Mouse (Mus musculus) myocyte (in vitro differentiated cells): ENCODE measurements around the gene Samd5. TPM values are rescaled to one million over a fixed set of nuclear protein-coding genes. Genes with fewer than 3 reads are reported as not detected.

Source experiments
- H3K27me3 ChIP-seq: one replicate; pipeline ENCODE4 v1.6.1; 2011; ENCODE audit not compliant: control insufficient read depth, insufficient read depth, insufficient read length
- H3K36me3 ChIP-seq: one replicate; pipeline ENCODE4 v1.6.1; 2011; ENCODE audit not compliant: control insufficient read depth, insufficient read depth
- H3K4me2 ChIP-seq: one replicate; pipeline ENCODE4 v1.6.1; 2011; ENCODE audit warnings: low read depth, control low read depth
- H3K4me3 ChIP-seq: one replicate; pipeline ENCODE4 v1.5.1; 2011; ENCODE audit warnings: mild to moderate bottlenecking, control low read depth, moderate library complexity
- H3K79me2 ChIP-seq: one replicate; pipeline ENCODE4 v1.6.1; 2011; ENCODE audit not compliant: control insufficient read depth, insufficient read depth
- H3ac ChIP-seq: one replicate; pipeline ENCODE4 v1.6.1; 2011; ENCODE audit not compliant: control insufficient read depth, insufficient read length
- CEBPB ChIP-seq: IDR thresholded peaks from 2 replicates; pipeline ENCODE4 v1.6.1; 2011; ENCODE audit warnings: mild to moderate bottlenecking, moderate library complexity; ENCODE audit not compliant: poor library complexity, insufficient read depth, severe bottlenecking
- E2F4 ChIP-seq: IDR thresholded peaks from one replicate; pipeline ENCODE4 v1.6.1; 2011; ENCODE audit warnings: mild to moderate bottlenecking, control low read depth, moderate library complexity; ENCODE audit not compliant: insufficient read depth
- MAX ChIP-seq: IDR thresholded peaks from one replicate; pipeline ENCODE4 v1.6.1; 2011; ENCODE audit warnings: low read depth, mild to moderate bottlenecking, control low read depth
- MYOD1 ChIP-seq, 3 experiments: IDR thresholded peaks; one replicate each; pipeline ENCODE4 v1.6.1; 2011; ENCODE audit warnings: control low read depth in 2 of 3, low read depth in 2 of 3, mild to moderate bottlenecking in 2 of 3, moderate library complexity in 1 of 3; ENCODE audit not compliant: insufficient read length in 2 of 3, control insufficient read depth in 1 of 3
- MYOG ChIP-seq, 3 experiments: IDR thresholded peaks; one replicate each; pipeline ENCODE4 v1.6.1; 2011; ENCODE audit warnings: control low read depth in 2 of 3, low read depth in 2 of 3, mild to moderate bottlenecking in 2 of 3; ENCODE audit not compliant: insufficient read length in 2 of 3, control insufficient read depth in 1 of 3, insufficient read depth in 1 of 3
- POLR2A ChIP-seq: IDR thresholded peaks from one replicate; pipeline ENCODE4 v1.6.1; 2011; ENCODE audit warnings: low read depth, mild to moderate bottlenecking, control low read depth, moderate library complexity; ENCODE audit not compliant: insufficient read length
- POLR2AphosphoS2 ChIP-seq: IDR thresholded peaks from one replicate; pipeline ENCODE4 v1.6.1; 2011; ENCODE audit warnings: low read depth, control low read depth; ENCODE audit not compliant: insufficient read length
- REST ChIP-seq: IDR thresholded peaks from one replicate; pipeline ENCODE4 v1.6.1; 2011; ENCODE audit warnings: mild to moderate bottlenecking, control low read depth, moderate library complexity; ENCODE audit not compliant: insufficient read depth, insufficient read length
- SRF ChIP-seq: IDR thresholded peaks from one replicate; pipeline ENCODE4 v1.6.1; 2011; ENCODE audit warnings: low read depth; ENCODE audit not compliant: control insufficient read depth, insufficient read length
- TCF12 ChIP-seq: IDR thresholded peaks from one replicate; pipeline ENCODE4 v1.6.1; 2011; ENCODE audit warnings: mild to moderate bottlenecking, control low read depth; ENCODE audit not compliant: poor library complexity, insufficient read depth, severe bottlenecking
- TCF3 ChIP-seq: IDR thresholded peaks from one replicate; pipeline ENCODE4 v1.6.1; 2011; ENCODE audit warnings: low read depth, control low read depth; ENCODE audit not compliant: insufficient read length
- USF1 ChIP-seq: IDR thresholded peaks from one replicate; pipeline ENCODE4 v1.6.1; 2011; ENCODE audit warnings: low read depth, mild to moderate bottlenecking, control low read depth, moderate library complexity
- polyA plus RNA-seq: library from polyadenylated mRNA; unstranded; fragments of >200 nt; fragmentation: generic; extraction: Trizol; gene quantifications from one replicate; pipeline ENCODE4 v1.2.1, GENCODE M21; 2012; ENCODE audit warnings: missing spikeins

The Samd5 gene
- polyA plus RNA-seq, 1 experiment, result not detected

GRCm38 (mm10) chr10:9704956-9705355 lies 29.9 kb upstream of the Samd5 start:
- Histone ChIP-seq H3K4me2 (no peak overlapping the region), H3K27me3 (no peaks in the 10 kb centered on the region), H3K36me3 (no peaks in the 10 kb centered on the region), H3ac (no peak overlapping the region), H3K4me3 (no peak overlapping the region), H3K79me2 (no peaks in the 10 kb centered on the region)
- TF ChIP-seq USF1, result no peak
- no peak for TF ChIP-seq E2F4
- no peak for TF ChIP-seq MYOD1 (IDR thresholded peaks at IDR 0.05; ENCODE audit: control insufficient read depth in 1 of 3, insufficient read length in 2 of 3, low read depth in 2 of 3)
- no peak for TF ChIP-seq POLR2AphosphoS2
- TF ChIP-seq MAX, result no peak
- TF ChIP-seq MYOG (IDR thresholded peaks at IDR 0.05; ENCODE audit: control insufficient read depth in 1 of 3, insufficient read depth in 1 of 3, insufficient read length in 2 of 3, low read depth in 2 of 3), result no peak
- TF ChIP-seq REST, result no peak
- no peak for TF ChIP-seq SRF
- no peak for TF ChIP-seq TCF3
- no peak for TF ChIP-seq TCF12
- no peak for TF ChIP-seq CEBPB
- TF ChIP-seq POLR2A, result no peak

- TF ChIP-seq POLR2A, result no peak
- TF ChIP-seq CEBPB, result no peak
- no peak for TF ChIP-seq MYOG (IDR thresholded peaks at IDR 0.05; ENCODE audit: control insufficient read depth in 1 of 3, insufficient read depth in 1 of 3, insufficient read length in 2 of 3, low read depth in 2 of 3)
- no peak for TF ChIP-seq REST
- no peak for TF ChIP-seq SRF
- no peak for TF ChIP-seq TCF12
- TF ChIP-seq MAX, result no peak
- TF ChIP-seq USF1, result no peak
- TF ChIP-seq POLR2AphosphoS2, result no peak
- no peak for TF ChIP-seq MYOD1 (IDR thresholded peaks at IDR 0.05; ENCODE audit: control insufficient read depth in 1 of 3, insufficient read length in 2 of 3, low read depth in 2 of 3)
- TF ChIP-seq E2F4, result no peak
- TF ChIP-seq TCF3, result no peak
- Histone ChIP-seq H3K4me3 (no peak overlapping the region), H3K79me2 (no peaks in the 10 kb centered on the region), H3ac (no peak overlapping the region), H3K27me3 (no peaks in the 10 kb centered on the region), H3K36me3 (no peaks in the 10 kb centered on the region), H3K4me2 (no peak overlapping the region)
These were observed 24.2 kb upstream of the Samd5 start for GRCm38 (mm10) chr10:9699071-9699761.

GRCm38 (mm10) chr10:9698141-9698540 lies 23.1 kb upstream of the Samd5 start:
- Histone ChIP-seq H3ac (no peak overlapping the region), H3K4me3 (no peak overlapping the region), H3K4me2 (no peak overlapping the region), H3K79me2 (no peaks in the 10 kb centered on the region), H3K27me3 (no peaks in the 10 kb centered on the region), H3K36me3 (no peaks in the 10 kb centered on the region)
- TF ChIP-seq MAX, result no peak
- TF ChIP-seq MYOD1 (IDR thresholded peaks at IDR 0.05; ENCODE audit: control insufficient read depth in 1 of 3, insufficient read length in 2 of 3, low read depth in 2 of 3), result no peak
- TF ChIP-seq E2F4, result no peak
- no peak for TF ChIP-seq TCF12
- TF ChIP-seq USF1, result no peak
- no peak for TF ChIP-seq TCF3
- no peak for TF ChIP-seq REST
- no peak for TF ChIP-seq CEBPB
- TF ChIP-seq MYOG (IDR thresholded peaks at IDR 0.05; ENCODE audit: control insufficient read depth in 1 of 3, insufficient read depth in 1 of 3, insufficient read length in 2 of 3, low read depth in 2 of 3), result no peak
- TF ChIP-seq POLR2A, result no peak
- TF ChIP-seq POLR2AphosphoS2, result no peak
- TF ChIP-seq SRF, result no peak

- Histone ChIP-seq H3K4me3 (no peak overlapping the region), H3K79me2 (no peaks in the 10 kb centered on the region), H3K27me3 (no peaks in the 10 kb centered on the region), H3ac (no peak overlapping the region), H3K4me2 (no peak overlapping the region), H3K36me3 (no peaks in the 10 kb centered on the region)
- no peak for TF ChIP-seq USF1
These were observed 21.6 kb upstream of the Samd5 start for GRCm38 (mm10) chr10:9696543-9697141.
